Mouse (Mus musculus) heart, postnatal 0 days (tissue): Measurements from ENCODE around the gene Rfx8. TPM values are rescaled to one million over a fixed set of nuclear protein-coding genes. Genes with fewer than 3 reads are reported as not detected.

Experiments used
- ATAC-seq: fragments of 200-750 bp; cut with Nextera tagmentation; 2 replicates; pipeline ENCODE4 v1.8.0; 2017; ENCODE audit warnings: low read depth, moderate number of reproducible peaks, moderate library complexity; ENCODE audit not compliant: insufficient read depth
- DNase-seq: peaks from one replicate; pipeline ENCODE4 v3.0.0-alpha.2; 2016; ENCODE audit warnings: low spot score
- H3K27ac ChIP-seq: fragments of 300-500 bp; sonication (generic); 2 replicates; pipeline ENCODE4 v1.5.1; 2014; ENCODE audit warnings: low read depth, mild to moderate bottlenecking
- H3K27me3 ChIP-seq: fragments of 300-500 bp; sonication (generic); 2 replicates; pipeline ENCODE4 v1.6.1; 2014; ENCODE audit warnings: low read length, mixed read lengths; ENCODE audit not compliant: control insufficient read depth, insufficient read depth
- H3K36me3 ChIP-seq: fragments of 300-500 bp; sonication (generic); replicated peaks from 2 replicates; pipeline ENCODE4 v1.6.1; 2014; ENCODE audit warnings: low read length, mixed read lengths; ENCODE audit not compliant: control insufficient read depth, insufficient read depth
- H3K4me1 ChIP-seq: fragments of 300-500 bp; sonication (generic); 2 replicates; pipeline ENCODE4 v1.6.1; 2014; ENCODE audit warnings: antibody characterized with exemption; ENCODE audit not compliant: control insufficient read depth, insufficient read depth
- H3K4me2 ChIP-seq: fragments of 300-500 bp; sonication (generic); 2 replicates; pipeline ENCODE4 v1.6.1; 2014; ENCODE audit warnings: low read depth, mild to moderate bottlenecking, low read length, moderate library complexity
- H3K4me3 ChIP-seq: fragments of 300-500 bp; sonication (generic); 2 replicates; pipeline ENCODE4 v1.5.1; 2014; ENCODE audit warnings: low read depth, low read length
- H3K9ac ChIP-seq: fragments of 300-500 bp; sonication (generic); replicated peaks from 2 replicates; pipeline ENCODE4 v1.6.1; 2014; ENCODE audit warnings: low read depth, low read length, mixed read lengths
- H3K9me3 ChIP-seq: fragments of 300-500 bp; sonication (generic); replicated peaks from 2 replicates; pipeline ENCODE4 v1.6.1; 2016; ENCODE audit warnings: low read length; ENCODE audit not compliant: control insufficient read depth
- CTCF ChIP-seq: IDR thresholded peaks from 2 replicates; pipeline ENCODE4 v1.5.1; 2016; ENCODE audit warnings: antibody characterized with exemption, control low read depth, low read depth
- EP300 ChIP-seq: IDR thresholded peaks from 2 replicates; pipeline ENCODE4 v1.6.1; 2016; ENCODE audit warnings: antibody characterized with exemption, low read depth
- WGBS: fragments of 180-500 bp; shearing (Covaris S2); extraction: QIAGEN DNeasy Blood & Tissue Kit; methylation state at CpG from one replicate; pipeline ENCODE4 v1.1.7; 2014; 5-methylcytosine and 5-hydroxymethylcytosine counted together
- polyA plus RNA-seq: library from polyadenylated mRNA; unstranded; fragments of >200 nt; fragmentation: Nextera tagmentation; extraction: Ambion mirVana; gene quantifications from 2 replicates; pipeline ENCODE4 v1.2.1, GENCODE M21; 2015
- total RNA-seq: library from RNA; depleted of rRNA; stranded (reverse); fragments of >200 nt; gene quantifications from 2 replicates; pipeline ENCODE4 v1.2.3, GENCODE M21; 2014; ENCODE audit warnings: low replicate concordance

Gene Rfx8
- total and polyA plus RNA-seq, 2 experiments from 2014 or later: 0.68 TPM; not detected in 1

DNA sequence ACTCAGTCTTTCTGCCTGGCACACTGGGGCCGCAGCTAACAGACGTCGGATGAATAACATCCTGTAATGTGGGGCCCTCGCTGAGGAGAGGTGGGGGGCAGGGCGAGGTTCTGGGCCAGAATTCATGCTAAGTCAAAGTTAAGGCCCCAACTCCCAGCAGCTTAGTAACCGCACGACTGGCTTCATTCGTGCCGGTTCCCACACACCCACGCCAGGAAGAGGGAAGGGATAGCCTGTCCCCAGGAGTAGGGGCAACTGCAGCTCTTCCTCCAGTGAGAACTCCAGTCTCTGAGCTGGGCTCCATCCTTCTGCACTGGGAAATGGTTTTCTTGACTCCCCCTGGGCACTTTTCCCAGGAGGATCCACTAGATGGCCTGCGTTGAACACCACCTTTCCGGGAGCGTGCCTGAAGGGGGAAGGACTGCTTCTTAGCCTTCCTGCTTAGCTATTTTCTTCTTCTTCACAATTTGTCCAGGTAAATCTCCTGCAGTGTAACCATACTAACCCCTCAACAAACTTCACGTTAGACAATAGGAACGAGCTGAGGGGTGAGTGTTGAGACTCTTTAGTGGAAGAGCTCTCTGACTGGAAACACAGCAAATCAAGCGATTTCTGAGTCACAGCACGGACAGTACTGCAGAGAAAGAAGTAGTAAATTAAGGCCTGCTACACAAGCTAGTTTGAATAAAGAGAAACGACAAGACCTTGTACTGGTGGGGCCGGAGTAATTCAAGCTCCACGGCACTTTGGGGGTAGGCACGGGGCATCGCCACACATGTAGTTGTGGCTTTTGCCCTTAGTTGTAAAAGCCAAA is 40.6 kb upstream of the Rfx8 start:
- WGBS: 4% methylated on average over 22 of the region's 22 CpGs
- H3K36me3 ChIP-seq: no peaks in the 10 kb centered on the region
- peak overlapping the region; percentile 34 for H3K4me3 ChIP-seq
- ATAC-seq (peak; percentile 45), DNase-seq (peak; percentile 66)
- no peaks in the 10 kb centered on the region for H3K9me3 ChIP-seq
- H3K4me1 ChIP-seq: peaks cover 32% of the 10 kb centered on the region
- peak overlapping the region; percentile 89 for H3K27ac ChIP-seq
- H3K4me2 ChIP-seq: peak overlapping the region; percentile 63
- H3K27me3 ChIP-seq: no peaks in the 10 kb centered on the region
- H3K9ac ChIP-seq: peak overlapping the region; percentile 34; the same call in 1 of the 2 replicates
- TF ChIP-seq CTCF (peak; percentile 79), EP300 (peak; percentile 46; the same call in 1 of the 2 replicates)

DNA sequence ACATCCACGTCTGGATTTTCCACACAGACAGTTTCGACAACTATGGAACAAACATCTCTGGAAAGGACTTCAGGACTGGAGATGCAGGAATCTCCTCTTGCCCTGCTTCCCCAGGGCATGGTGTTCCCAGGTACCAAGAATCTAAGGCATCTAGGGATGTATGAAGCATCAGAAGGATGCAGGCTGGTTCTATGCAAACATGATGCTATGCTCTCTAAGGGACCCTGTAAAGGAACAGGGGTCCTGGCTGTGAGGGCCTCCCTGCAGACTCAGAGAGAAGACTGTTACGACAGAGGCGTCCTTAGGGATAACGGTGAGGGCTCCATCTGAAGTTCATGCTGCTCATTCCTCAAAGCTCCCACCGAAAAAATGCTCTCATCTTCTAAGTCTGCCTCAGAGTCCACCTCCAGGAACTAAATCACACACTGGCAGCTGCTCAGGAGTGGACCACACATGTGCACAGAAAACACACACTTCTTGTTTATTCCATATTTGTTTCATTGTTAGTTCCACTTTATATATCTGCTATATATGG is 39.5 kb upstream of the Rfx8 start:
- Histone ChIP-seq H3K9me3 (no peaks in the 10 kb centered on the region), H3K4me2 (no peak overlapping the region), H3K9ac (no peak overlapping the region), H3K27me3 (no peaks in the 10 kb centered on the region), H3K36me3 (no peaks in the 10 kb centered on the region), H3K27ac (peak overlapping the region; percentile 27; the same call in 1 of the 2 replicates), H3K4me1 (peaks cover 32% of the 10 kb centered on the region), H3K4me3 (no peak overlapping the region)
- no peak for ATAC-seq
- TF ChIP-seq CTCF (no peak), EP300 (no peak)
- WGBS: 69% methylated on average over 6 of the region's 6 CpGs
- no peak for DNase-seq

GRCm38 (mm10) chr1:39759231-39760175 is 38.7 kb upstream of the Rfx8 start:
- peak; percentile 18; the same call in 1 of the 2 replicates for ATAC-seq
- Histone ChIP-seq H3K4me3 (no peak overlapping the region), H3K9ac (no peak overlapping the region), H3K27ac (peak overlapping the region; percentile 27; the same call in 1 of the 2 replicates), H3K9me3 (no peaks in the 10 kb centered on the region), H3K4me1 (peaks cover 34% of the 10 kb centered on the region), H3K4me2 (no peak overlapping the region), H3K36me3 (no peaks in the 10 kb centered on the region), H3K27me3 (no peaks in the 10 kb centered on the region)
- WGBS: 27% methylated on average over 9 of the region's 9 CpGs
- TF ChIP-seq CTCF (no peak), EP300 (no peak)
- no peak for DNase-seq

DNA sequence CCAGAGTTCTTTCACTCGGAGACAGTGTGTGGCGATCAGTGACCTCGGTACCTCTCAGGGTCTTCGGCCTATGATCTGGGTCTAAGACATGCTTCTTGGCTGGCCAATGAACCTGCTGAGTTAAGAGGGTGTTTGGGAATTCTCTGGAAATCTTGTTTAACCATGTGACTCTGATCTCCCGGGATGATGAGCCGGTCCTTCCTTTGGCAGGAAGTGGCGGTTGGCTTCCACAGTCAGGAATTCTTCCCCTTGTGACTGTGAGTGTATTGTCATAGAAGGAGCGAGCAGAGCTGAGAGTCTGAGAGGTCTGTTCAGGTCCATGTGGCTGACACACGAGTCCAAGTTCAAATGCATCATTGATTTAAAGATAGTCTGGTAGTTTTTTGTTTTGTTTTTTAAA is 37.4 kb upstream of the Rfx8 start:
- WGBS: 62% methylated on average over 9 of the region's 9 CpGs
- H3K4me3 ChIP-seq: no peak overlapping the region
- DNase-seq (peak; percentile 44), ATAC-seq (no peak)
- H3K4me1 ChIP-seq: peaks cover 39% of the 10 kb centered on the region
- no peak overlapping the region for H3K4me2 ChIP-seq
- peak overlapping the region; percentile 41 for H3K27ac ChIP-seq
- H3K9me3 ChIP-seq: no peaks in the 10 kb centered on the region
- TF ChIP-seq CTCF (no peak), EP300 (no peak)
- no peak overlapping the region for H3K9ac ChIP-seq
- H3K36me3 ChIP-seq: no peaks in the 10 kb centered on the region
- no peaks in the 10 kb centered on the region for H3K27me3 ChIP-seq

GRCm38 (mm10) chr1:39756952-39757351 is 36.2 kb upstream of the Rfx8 start:
- WGBS: 73% methylated on average over 11 of the region's 11 CpGs
- no peaks in the 10 kb centered on the region for H3K27me3 ChIP-seq
- DNase-seq (no peak), ATAC-seq (no peak)
- H3K9me3 ChIP-seq: no peaks in the 10 kb centered on the region
- H3K36me3 ChIP-seq: no peaks in the 10 kb centered on the region
- H3K4me3 ChIP-seq: no peak overlapping the region
- TF ChIP-seq EP300: no peak
- no peak for TF ChIP-seq CTCF
- no peak overlapping the region for H3K27ac ChIP-seq
- H3K9ac ChIP-seq: no peak overlapping the region
- H3K4me2 ChIP-seq: no peak overlapping the region
- H3K4me1 ChIP-seq: peaks cover 33% of the 10 kb centered on the region
